Mouse (Mus musculus) c-Kit-negative CD71-positive TER-119-positive erythroid progenitor cells, embryonic 14.5 days (primary cell): ENCODE data around the gene Ift88.
"Not testable (repeated sequence)": the region's sequence is repeated elsewhere in the genome, so short reads cannot be mapped to it uniquely, and the experiment has no call there.

Experiments
- DNase-seq: peaks from one replicate; pipeline ENCODE4 v3.0.0-alpha.2; 2013; ENCODE audit warnings: low read depth, low spot score

The Ift88 gene

DNA sequence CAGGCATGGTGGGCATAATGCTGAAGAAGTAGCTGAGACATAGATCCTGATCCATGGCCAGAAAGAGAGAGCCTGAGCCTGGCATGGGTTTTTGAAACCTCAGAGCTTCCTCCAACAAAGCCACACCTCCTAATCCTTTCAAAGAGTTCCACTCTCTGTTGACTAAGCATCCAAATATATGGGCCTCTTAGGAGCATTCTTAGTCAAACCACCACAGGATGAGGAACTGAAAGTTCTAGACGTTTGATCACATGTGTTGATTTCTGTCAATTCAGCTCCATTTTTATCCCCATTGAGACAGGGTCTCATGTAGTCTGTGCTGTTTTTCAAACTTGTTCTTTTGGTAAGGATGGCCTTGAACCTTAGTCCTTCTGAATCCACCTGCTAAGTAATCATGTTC, 28.7 kb downstream of the Ift88 start:
- no peak for DNase-seq

DNA sequence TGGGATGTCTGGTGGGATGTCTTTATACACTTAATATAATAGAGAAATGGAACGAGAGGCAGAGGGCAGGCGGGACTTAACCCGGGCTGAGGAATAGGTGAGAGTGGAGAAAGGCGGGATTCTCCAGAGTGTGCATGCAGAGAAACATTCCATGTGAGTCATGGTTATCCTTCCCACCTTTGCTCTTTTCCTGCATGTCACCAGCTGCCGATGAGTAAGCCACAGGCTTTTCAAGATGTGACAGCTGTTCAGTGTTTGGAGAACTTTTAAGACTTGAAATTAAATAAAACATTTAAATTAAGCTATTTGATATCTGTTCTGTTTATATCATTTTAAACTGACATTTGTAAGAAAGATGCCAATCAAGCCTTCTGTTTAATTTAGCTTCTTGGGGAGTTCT, 36.0 kb downstream of the Ift88 start:
- DNase-seq: no peak

DNA sequence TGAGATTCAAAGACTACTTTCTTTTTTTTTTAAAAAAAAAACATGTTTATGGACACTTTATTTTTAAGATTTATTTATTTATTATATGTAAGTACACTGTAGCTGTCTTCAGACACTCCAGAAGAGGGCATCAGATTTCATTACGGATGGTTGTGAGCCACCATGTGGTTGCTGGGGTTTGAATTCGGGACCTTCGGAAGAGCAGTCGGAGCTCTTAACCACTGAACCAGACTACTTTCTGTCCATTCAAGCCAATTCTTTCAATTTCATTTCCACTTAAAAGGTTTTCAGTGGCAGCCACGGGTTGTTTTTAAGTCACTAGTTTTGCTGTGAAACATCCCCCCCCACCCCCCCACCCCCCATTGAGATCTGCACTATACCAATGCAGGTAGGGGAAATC, 36.5 kb downstream of the Ift88 start:
- DNase-seq: not testable (repeated sequence)

DNA sequence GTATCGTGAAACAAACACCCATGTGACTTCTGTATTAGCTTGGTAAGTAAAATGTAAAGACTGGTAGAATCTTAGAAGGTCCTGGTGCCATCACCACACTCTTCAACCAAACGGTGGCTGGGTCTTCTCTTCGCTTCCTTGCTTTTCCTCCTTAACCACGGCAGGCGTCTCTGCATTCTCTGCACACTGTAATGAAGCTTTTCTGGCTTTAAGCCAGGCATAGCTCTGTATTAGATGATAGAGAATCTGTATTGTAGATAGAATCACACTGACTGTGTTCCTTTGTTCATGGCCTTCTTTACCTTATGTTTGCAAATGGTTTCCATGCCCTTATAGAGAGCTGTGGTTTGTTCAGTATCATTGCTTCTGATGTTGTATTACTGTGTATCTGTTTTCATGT, 39.0 kb downstream of the Ift88 start:
- DNase-seq: no peak

DNA sequence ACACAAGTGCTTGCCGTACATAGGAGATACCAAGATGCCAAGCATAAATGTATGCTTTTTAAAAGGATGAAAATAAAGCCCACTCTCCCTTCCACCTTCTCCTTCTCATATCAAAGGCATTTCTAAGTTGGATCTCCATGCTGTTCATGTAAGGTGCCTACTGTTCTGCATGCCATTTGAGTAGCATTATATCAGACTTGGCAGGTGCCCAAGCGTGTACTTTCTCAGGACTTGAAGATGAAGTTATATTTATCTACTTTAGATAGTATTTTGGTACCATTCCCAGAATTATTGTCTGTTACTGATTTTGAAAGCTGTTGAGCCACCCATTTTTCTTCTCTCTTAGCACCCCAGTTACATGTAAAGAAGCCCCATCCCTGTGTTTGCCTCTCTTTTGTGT, 51.2 kb downstream of the Ift88 start:
- no peak for DNase-seq

DNA sequence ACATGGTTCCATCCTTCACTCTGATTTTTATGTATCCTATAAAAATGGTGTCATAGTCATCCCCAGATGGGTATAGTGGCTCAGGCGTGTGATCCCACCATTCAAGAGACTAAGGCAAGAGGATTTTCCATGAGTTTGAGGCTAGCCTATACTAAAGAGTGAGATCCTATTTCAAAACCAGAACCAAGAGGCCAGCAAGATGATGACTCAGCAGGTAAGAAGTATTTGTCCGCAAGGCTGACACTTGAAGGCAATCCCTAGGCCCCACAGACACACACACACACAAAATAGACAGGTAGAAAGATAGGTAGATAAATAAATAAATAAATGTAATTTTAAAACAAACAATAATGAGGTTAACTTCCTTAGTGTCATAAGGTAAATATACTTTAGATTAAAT, 58.4 kb downstream of the Ift88 start:
- no peak for DNase-seq

DNA sequence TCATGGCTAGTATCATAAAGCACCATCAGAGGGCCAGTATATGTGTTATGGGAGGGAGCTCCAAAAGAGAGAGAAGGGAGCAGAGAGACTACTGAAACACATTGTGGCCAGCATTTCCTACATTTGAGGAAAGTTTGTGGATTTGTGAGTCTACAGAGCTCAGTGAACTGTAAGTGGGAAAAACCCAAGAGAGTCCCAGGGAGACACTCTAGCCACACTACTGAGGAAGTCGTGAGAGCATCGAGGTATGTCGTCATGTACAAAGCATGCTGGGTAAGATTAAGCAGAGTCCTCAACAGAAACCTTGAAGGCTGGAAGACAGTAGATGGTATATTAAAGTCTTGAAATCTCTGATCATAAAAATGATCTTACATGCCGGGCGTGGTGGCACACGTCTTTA, 60.3 kb downstream of the Ift88 start:
- DNase-seq: no peak

DNA sequence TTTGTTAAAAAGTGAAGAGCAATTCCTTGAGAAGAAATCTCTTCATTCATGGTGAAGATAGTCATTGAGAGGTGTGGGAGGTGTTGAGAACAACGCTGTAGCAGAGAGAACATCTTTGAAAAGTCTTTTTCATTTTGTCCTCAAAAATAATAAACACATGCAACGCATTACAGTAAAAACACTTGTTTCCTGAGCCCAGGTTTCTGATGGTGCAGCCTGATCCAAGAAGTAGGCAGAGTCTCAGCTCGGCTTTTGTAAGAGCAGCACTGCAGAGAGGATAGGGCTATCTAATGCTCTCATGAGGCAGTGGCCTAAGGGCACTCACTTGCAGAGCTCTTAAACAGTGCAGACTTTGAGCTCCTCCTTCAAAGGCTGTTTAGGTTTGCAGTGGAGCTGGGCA, 65.8 kb downstream of the Ift88 start:
- no peak for DNase-seq

DNA sequence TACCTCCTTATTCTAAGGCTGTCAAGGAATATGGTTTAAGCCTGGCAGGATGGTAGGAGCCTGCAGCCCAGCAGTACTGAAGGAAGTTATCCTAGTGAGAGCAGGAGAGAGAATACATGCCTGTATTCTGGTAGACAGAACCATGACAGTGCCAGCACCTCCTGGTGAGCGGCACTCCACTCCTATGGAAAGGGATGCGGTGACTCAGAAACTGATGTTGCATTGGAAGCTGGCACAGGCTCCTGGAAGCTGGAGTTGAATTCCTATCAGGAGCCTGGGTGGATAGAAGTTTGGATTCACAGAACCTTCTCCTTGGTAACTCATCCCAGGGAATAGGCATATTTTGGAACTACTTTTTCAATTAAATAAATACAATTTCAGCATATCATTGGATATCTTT, 70.0 kb downstream of the Ift88 start:
- DNase-seq: no peak

DNA sequence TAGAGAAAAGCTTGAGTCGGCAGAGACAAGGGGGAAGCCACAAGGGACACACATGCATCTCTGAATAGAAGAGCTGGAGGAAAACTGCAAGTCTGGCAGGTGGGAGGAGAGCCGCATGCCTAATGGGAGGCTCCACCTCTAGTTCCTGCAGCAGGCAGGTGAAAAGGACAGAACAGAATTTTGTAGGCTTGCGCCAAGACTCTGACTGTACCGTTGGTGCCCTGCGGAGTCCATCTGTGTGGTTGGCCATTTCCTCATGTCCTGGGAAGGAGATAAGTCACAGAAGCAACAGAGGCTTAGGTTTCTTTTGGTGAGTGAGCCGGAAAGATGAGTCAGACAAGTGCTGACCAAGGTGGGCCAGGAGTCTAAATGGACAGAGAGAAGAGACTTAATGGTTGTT, 79.9 kb downstream of the Ift88 start:
- DNase-seq: no peak

DNA sequence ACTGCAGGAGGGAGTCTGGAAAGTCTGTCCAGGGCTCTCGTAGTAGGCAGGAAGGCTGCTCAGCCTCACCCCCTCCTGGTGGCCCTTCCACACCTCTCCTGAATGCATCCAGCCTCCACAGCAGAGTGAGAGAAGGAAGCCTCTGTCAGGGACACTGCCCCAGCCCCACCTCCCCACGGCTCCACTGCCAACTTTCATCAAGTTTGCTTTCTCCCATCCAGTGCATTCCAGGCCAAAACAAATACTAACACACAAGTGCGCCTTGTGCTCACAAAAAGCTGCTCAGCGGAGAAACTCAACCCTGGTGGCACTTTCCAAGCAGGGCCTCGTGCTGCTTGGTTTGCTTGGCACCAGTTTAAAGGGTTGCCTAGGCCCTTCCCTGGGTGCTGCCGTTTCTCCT, 85.7 kb downstream of the Ift88 start:
- DNase-seq: no peak

DNA sequence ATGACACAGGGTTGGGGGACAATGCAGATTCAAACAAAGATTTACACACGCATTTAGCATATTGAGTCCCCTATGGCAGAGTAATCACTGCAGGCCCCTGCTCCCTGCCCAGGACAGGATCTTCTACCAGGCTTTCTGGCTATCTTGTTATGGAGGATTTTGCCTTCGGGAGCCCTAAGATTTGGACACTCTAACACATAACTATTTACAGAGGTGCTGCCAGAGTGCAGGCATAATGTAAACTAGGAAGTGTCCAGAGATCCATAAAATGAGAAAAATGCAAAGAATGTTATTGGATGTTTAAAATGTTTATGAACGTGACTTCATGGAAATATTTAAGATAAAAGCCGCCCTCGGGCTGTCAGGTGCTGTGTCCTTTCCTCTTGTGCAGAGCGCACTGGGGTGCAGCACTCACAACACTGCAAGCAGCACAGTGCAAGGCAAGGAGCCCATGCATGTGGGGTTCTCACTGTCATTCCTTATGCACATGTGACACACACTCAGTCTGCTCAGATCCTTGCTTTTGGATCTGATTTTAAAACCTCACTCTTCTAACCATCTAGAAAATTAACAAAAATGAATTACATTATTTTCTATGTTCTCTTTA, 91.4 kb downstream of the Ift88 start:
- DNase-seq: no peak

DNA sequence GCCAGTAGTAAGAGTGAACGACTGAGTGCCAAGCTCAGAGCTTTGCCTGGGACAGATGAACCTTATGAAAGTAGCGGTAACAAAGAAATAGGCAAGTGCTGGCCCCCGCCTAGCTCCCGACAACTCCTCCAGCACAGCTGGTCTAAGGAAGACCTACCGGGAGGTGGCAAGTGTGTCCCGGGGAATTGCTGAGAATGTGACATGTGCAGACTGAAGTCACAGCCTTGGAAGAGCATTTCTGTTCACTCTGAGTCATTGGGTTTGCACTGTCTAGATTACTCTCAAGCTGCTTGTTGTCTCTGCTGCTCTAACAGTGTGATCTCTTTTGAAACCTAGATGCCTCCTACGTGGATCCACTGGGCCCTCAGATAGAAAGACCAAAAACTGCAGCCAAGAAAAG, 93.1 kb downstream of the Ift88 start:
- no peak for DNase-seq

DNA sequence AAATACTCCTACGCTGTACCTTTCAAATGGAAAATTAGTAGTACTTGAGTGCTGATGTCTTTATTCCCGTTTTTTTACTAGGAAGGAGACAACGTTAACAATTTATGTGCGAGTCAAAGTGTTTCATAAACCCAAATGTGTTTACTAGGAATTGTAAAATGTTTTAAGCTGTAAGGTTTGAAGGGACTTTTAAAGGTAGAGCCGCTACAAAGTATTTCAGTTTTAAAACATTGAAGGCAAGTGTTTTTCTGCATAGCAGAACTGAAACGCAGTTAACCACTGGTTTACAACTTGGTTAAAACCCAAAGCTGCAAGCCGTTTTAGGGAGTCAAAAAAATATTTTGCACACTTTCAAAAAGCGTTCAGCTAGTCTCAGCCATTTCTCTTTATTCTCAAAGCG, 99.9 kb downstream of the Ift88 start:
- DNase-seq: no peak

DNA sequence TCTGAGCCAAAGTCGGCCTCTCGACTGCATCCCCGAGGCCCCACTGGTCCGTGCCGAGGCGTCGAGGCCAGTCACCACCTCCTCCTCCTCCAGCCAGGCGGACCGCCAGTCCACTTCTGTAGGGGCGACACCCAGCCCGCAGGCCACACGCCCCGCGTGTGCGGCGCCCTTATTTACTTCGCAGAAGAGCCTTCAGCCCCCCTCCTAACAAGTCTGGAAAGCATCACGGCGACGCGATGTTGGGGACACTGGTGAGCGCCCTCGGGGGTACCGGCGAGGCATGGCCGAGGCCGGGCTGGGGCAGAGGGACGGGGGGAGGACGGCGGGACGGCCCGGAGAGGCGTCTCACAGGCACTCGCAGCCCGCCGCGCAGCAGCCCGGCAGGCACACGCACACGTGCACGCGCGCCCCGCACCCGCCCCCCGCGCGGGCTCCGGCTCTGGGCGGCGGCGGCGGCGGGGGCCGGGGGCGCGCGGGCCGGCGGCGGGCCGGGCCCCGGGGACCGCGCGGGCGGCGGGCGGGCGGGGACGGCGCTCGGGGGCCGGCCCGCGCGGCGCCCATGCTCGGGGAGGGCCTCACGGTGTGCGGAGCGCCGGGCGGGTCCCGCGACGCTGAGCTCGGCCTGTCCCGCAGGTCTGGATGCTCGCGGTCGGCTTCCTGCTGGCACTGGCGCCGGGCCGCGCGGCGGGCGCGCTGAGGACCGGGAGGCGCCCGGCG, 101.0 kb downstream of the Ift88 start, which contains the start of gene Il17d:
Gene Il17d, plus strand, starts transcription at position 107 of the 717 bp plus-strand sequence.
- no peak for DNase-seq

DNA sequence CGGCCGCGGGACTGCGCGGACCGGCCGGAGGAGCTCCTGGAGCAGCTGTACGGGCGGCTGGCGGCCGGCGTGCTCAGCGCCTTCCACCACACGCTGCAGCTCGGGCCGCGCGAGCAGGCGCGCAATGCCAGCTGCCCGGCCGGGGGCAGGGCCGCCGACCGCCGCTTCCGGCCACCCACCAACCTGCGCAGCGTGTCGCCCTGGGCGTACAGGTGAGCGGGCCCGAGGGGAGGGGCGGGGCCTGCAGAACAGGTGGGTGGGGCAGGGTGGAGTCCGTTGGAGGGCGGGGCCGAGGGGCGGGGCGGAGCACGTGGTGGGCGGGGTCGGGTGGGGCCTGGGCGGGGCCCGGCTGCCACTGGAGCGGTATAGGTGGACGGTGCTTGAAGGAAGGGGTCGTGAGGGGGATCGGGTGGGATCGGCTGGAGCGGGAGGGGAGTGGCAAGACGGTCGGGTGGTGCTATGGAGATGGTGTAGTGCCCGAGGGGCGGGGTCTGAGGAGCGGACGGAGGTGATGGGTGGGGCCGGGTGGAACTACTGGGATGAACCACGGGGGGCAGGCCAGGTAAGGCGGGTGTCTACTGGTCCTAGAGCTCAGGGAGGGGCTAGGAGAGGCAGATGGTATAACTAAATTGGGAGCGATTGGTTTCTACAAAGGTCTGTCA, 101.7 kb downstream of the Ift88 start:
- no peak for DNase-seq

DNA sequence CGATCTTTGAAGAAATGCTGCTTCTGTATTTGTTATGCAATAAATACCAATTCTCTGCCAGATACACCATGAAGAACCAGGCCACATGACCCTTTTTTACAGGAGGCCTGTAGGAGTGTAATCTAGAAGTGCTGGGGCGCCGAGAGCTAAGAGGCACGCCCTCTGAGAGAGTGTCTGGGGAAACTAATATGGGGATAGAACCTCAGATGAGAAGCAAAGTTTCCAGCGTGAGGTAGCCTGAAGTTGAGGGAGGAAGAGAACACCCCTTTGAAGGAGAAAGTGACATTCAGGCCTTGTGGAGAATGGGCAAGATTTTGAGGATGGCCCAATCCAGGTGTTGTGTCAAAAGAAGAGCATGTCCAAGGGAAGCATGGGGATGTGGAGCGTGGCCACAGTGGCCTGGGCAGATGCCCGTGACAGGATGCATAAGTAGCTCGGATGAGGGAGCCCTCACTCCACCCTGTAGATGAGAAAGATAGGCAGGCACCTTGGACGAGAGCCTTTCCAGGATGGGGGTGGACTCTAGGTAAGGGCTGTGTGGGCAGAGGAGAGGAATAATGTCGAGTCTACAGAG, 102.3 kb downstream of the Ift88 start:
- DNase-seq: no peak

DNA sequence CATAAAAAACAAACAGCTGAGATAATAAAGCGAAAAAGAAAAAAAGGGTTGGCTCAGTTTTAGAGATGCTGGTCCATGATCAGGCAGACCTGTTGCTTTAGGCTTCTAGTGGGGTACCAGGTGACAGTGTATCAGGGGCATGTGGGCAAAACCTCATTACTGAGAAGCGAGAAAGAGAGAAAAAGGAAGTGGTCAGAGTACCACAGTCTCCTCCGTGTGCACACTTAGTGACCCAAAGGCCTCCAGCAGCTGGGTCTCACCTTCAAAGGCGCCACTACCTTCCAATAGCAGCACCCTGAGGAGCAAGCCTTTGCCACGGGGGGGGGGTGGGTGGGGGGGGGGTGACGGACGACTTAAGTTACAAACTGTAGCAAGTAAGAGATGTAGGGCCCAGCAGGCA, 103.3 kb downstream of the Ift88 start:
- no peak for DNase-seq

DNA sequence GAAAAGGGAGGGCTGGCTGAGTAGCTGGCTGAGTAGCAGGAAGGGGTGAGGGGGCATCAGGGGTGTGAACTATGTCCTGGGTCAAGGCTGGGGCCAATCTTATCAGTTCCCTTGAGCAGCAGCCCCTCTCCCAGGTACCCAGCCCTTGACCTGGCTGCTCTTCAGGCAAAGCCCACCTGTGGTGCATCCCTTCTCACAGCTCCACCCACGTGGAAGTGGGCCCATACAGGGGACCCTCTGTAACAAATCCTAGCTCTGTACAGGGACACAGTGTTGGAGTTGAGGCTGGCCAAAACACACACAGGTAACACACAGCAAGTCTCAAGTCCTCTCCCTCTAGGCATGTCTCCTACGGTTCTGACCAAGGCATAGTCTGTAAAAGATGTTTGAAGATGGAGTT, 103.7 kb downstream of the Ift88 start:
- no peak for DNase-seq

DNA sequence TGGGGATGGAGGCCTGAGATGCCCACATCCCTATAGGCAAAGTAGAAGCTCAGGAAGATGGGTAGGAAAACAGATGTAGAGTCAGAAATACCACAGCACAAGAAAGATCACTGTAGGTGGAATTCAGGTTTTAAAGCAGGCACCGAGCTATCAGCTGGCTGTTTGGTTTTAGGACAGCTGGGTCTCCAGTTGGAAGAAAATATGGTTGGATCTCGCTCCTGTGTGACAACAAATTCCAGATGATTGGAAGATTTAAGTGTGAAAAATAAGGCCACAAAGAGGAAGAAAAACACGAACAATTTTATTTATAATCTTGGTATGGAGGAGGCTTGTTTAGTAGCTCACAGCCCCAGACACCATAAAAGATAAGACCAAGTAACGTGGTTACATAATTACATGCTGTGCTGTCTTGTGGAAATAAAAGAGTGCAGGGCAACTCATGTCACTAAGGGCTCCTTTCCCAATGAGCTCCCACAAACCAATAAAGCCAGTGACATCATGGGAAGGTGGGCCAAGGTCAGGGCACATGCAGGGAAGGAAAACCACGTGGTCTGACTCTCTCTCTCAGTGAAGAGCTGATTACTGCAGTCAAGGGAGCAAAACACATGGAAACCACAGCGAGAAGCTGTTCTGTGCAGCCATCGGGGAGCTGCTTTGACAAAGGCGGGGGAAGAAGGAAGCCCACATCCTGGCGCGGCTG, 105.4 kb downstream of the Ift88 start:
- no peak for DNase-seq

DNA sequence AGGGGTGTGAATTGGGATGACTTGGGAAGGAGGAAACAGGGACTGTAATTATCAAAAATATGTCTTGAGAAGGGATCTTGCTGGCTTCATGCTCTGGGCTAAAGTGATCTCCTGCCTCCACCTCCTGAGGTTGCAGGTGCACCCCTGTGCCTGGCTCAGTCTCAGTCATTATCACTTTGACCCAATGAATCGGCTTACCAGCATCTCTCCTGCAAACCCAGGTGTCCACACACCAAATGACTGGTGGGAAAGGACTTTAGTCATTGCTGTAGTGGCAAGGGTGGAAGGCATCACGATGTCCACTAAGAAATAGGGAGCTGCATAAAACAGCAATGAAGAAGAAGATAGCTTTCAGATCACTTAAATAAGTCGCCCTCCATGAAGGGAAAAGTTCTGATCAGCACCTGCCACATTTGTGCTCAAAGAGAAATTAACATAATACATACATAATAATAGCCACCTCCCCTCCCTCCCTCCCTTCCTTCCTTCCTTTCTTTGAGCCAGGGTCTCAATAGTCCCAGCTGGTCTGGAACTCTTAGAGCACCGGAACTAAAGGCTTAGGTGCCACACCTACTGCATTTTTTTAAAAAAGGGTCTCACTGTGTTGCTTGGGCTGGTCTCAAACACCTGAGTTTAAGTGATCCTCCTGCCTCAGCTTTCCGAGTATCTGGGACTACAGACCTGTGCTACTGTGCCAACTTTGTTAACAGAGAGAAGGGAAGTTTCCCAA, 106.1 kb downstream of the Ift88 start:
- no peak for DNase-seq

DNA sequence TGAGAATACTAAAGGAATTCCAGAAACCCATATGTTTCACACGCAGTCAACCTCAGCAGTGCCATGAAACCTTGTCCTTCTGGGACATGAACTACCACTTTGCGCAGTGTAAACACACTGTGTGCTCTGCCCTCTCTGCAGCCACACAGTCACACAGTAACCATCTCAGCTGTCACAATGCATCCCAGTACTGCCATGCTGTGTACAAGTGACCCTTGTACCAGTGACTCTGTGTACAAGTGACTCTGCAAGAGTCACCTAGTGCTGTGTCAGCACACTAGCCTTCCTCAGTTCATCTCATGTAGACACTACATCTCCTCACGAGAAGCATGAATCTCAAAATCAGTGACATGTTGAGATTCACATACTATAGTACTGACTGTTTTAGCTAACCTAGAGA, 108.7 kb downstream of the Ift88 start:
- DNase-seq: no peak
